Mouse (Mus musculus) forebrain, embryonic 13.5 days (tissue): ENCODE measurements at regions not wholly inside any gene's neighbourhood (a gene's known extent, or its start where the extent isn't known, plus 50 kb on each side); places are given as distances from the start of the nearest gene placed in this dataset.

Source experiments
- ATAC-seq: fragments of 200-750 bp; cut with Nextera tagmentation; 2 replicates; pipeline ENCODE4 v1.8.0; 2017
- H3K27ac ChIP-seq: fragments of 300-500 bp; sonication (generic); 2 replicates; pipeline ENCODE4 v1.5.1; 2015; ENCODE audit warnings: inconsistent platforms, mild to moderate bottlenecking, moderate library complexity
- H3K27me3 ChIP-seq: fragments of 300-500 bp; sonication (generic); 2 replicates; pipeline ENCODE4 v1.6.1; 2015; ENCODE audit warnings: mild to moderate bottlenecking, inconsistent platforms
- H3K36me3 ChIP-seq: fragments of 300-500 bp; sonication (generic); 2 replicates; pipeline ENCODE4 v1.6.1; 2015; ENCODE audit warnings: mild to moderate bottlenecking, inconsistent platforms; ENCODE audit not compliant: poor library complexity, severe bottlenecking
- H3K4me1 ChIP-seq: fragments of 300-500 bp; sonication (generic); 2 replicates; pipeline ENCODE4 v1.6.1; 2015; ENCODE audit warnings: inconsistent platforms
- H3K4me2 ChIP-seq: fragments of 300-500 bp; sonication (generic); 2 replicates; pipeline ENCODE4 v1.6.1; 2015; ENCODE audit warnings: inconsistent platforms, mild to moderate bottlenecking, moderate library complexity
- H3K4me3 ChIP-seq: fragments of 300-500 bp; sonication (generic); 2 replicates; pipeline ENCODE4 v1.5.1; 2015; ENCODE audit warnings: mild to moderate bottlenecking, inconsistent platforms
- H3K9ac ChIP-seq: fragments of 300-500 bp; sonication (generic); 2 replicates; pipeline ENCODE4 v1.6.1; 2015; ENCODE audit warnings: mild to moderate bottlenecking, inconsistent platforms
- H3K9me3 ChIP-seq: fragments of 300-500 bp; sonication (generic); replicated peaks from 2 replicates; pipeline ENCODE4 v1.6.1; 2016; ENCODE audit warnings: inconsistent platforms
- WGBS: fragments of 180-500 bp; shearing (Covaris S2); methylation state at CpG from one replicate; pipeline ENCODE4 v1.1.7; 2015; 5-methylcytosine and 5-hydroxymethylcytosine counted together

- no peak for ATAC-seq
- no peak overlapping the region for H3K9ac ChIP-seq
- no peak overlapping the region for H3K4me3 ChIP-seq
- no peaks in the 10 kb centered on the region for H3K4me1 ChIP-seq
- 91% methylated on average over 4 of the region's 4 CpGs for WGBS
- no peaks in the 10 kb centered on the region for H3K36me3 ChIP-seq
- H3K4me2 ChIP-seq, result no peak overlapping the region
- H3K27me3 ChIP-seq, result no peaks in the 10 kb centered on the region
- no peaks in the 10 kb centered on the region for H3K9me3 ChIP-seq
- H3K27ac ChIP-seq, result no peak overlapping the region
These were observed 775.7 kb downstream of the Otol1 start for GRCm38 (mm10) chr3:70783142-70783541.

GRCm38 (mm10) chr3:70802230-70802629, 794.8 kb downstream of the Otol1 start:
- peak; percentile 95 for ATAC-seq
- 77% methylated on average over 4 of the region's 4 CpGs for WGBS
- H3K4me3 ChIP-seq, result no peak overlapping the region
- H3K27me3 ChIP-seq, result no peaks in the 10 kb centered on the region
- no peak overlapping the region for H3K4me2 ChIP-seq
- H3K4me1 ChIP-seq, result no peaks in the 10 kb centered on the region
- H3K9ac ChIP-seq, result no peak overlapping the region
- no peaks in the 10 kb centered on the region for H3K9me3 ChIP-seq
- no peaks in the 10 kb centered on the region for H3K36me3 ChIP-seq
- H3K27ac ChIP-seq, result no peak overlapping the region

GRCm38 (mm10) chr3:70803411-70803810, 796.0 kb downstream of the Otol1 start:
- Histone ChIP-seq H3K9me3 (no peaks in the 10 kb centered on the region), H3K27ac (no peak overlapping the region), H3K9ac (no peak overlapping the region), H3K4me2 (no peak overlapping the region), H3K27me3 (no peaks in the 10 kb centered on the region), H3K36me3 (no peaks in the 10 kb centered on the region), H3K4me3 (no peak overlapping the region), H3K4me1 (no peaks in the 10 kb centered on the region)
- WGBS, result 72% methylated on average over 4 of the region's 4 CpGs
- no peak for ATAC-seq

GRCm38 (mm10) chr3:70803885-70804284, 796.5 kb downstream of the Otol1 start:
- Histone ChIP-seq H3K36me3 (no peaks in the 10 kb centered on the region), H3K4me1 (no peaks in the 10 kb centered on the region), H3K27ac (no peak overlapping the region), H3K27me3 (no peaks in the 10 kb centered on the region), H3K9me3 (no peaks in the 10 kb centered on the region), H3K4me2 (no peak overlapping the region), H3K9ac (no peak overlapping the region), H3K4me3 (no peak overlapping the region)
- no peak for ATAC-seq
- WGBS, result 77% methylated on average over 2 of the region's 2 CpGs

GRCm38 (mm10) chr3:70807170-70807569, 799.8 kb downstream of the Otol1 start:
- H3K36me3 ChIP-seq, result no peaks in the 10 kb centered on the region
- ATAC-seq, result no peak
- H3K4me3 ChIP-seq, result no peak overlapping the region
- no peaks in the 10 kb centered on the region for H3K4me1 ChIP-seq
- H3K27ac ChIP-seq, result no peak overlapping the region
- no peak overlapping the region for H3K9ac ChIP-seq
- H3K9me3 ChIP-seq, result no peaks in the 10 kb centered on the region
- 59% methylated on average over 3 of the region's 3 CpGs for WGBS
- no peaks in the 10 kb centered on the region for H3K27me3 ChIP-seq
- no peak overlapping the region for H3K4me2 ChIP-seq
